Mouse (Mus musculus) hindbrain, embryonic 14.5 days (tissue): ENCODE measurements around the gene Atp6v0d1. TPM values are rescaled to one million over a fixed set of nuclear protein-coding genes. Genes with fewer than 3 reads are reported as not detected.
"Not testable (repeated sequence)": the region's sequence is repeated elsewhere in the genome, so short reads cannot be mapped to it uniquely, and the experiment has no call there.

Experiments used
- ATAC-seq: fragments of 200-750 bp; cut with Nextera tagmentation; 2 replicates; pipeline ENCODE4 v1.8.0; 2017; ENCODE audit warnings: moderate number of reproducible peaks, mild to moderate bottlenecking, moderate TSS enrichment, moderate library complexity; ENCODE audit not compliant: low FRiP score
- DNase-seq: peaks from one replicate; pipeline ENCODE4 v3.0.0-alpha.2; 2015; ENCODE audit warnings: low spot score
- H3K27ac ChIP-seq: fragments of 300-500 bp; sonication (generic); 2 replicates; pipeline ENCODE4 v1.5.1; 2014; ENCODE audit warnings: mild to moderate bottlenecking, moderate library complexity
- H3K27me3 ChIP-seq: fragments of 300-500 bp; sonication (generic); 2 replicates; pipeline ENCODE4 v1.6.1; 2014; ENCODE audit warnings: mild to moderate bottlenecking, low read length, mixed read lengths; ENCODE audit not compliant: control insufficient read depth, insufficient read depth
- H3K36me3 ChIP-seq: fragments of 300-500 bp; sonication (generic); replicated peaks from 2 replicates; pipeline ENCODE4 v1.6.1; 2014; ENCODE audit not compliant: control insufficient read depth, insufficient read depth
- H3K4me1 ChIP-seq: fragments of 300-500 bp; sonication (generic); replicated peaks from 2 replicates; pipeline ENCODE4 v1.6.1; 2014; ENCODE audit warnings: antibody characterized with exemption, low read length, mixed read lengths; ENCODE audit not compliant: control insufficient read depth, insufficient read depth
- H3K4me2 ChIP-seq: fragments of 300-500 bp; sonication (generic); replicated peaks from 2 replicates; pipeline ENCODE4 v1.6.1; 2014; ENCODE audit warnings: mild to moderate bottlenecking, moderate library complexity
- H3K4me3 ChIP-seq: fragments of 300-500 bp; sonication (generic); replicated peaks from 2 replicates; pipeline ENCODE4 v1.5.1; 2014; ENCODE audit warnings: mild to moderate bottlenecking, low read length
- H3K9ac ChIP-seq: fragments of 300-500 bp; sonication (generic); 2 replicates; pipeline ENCODE4 v1.6.1; 2014
- H3K9me3 ChIP-seq: fragments of 300-500 bp; sonication (generic); 2 replicates; pipeline ENCODE4 v1.6.1; 2016; ENCODE audit warnings: low read length; ENCODE audit not compliant: control insufficient read depth
- WGBS: fragments of 180-500 bp; shearing (Covaris S2); extraction: QIAGEN DNeasy Blood & Tissue Kit; methylation state at CpG from one replicate; pipeline ENCODE4 v1.1.7; 2014; 5-methylcytosine and 5-hydroxymethylcytosine counted together
- polyA plus RNA-seq: library from polyadenylated mRNA; unstranded; fragments of >200 nt; fragmentation: Nextera tagmentation; extraction: Ambion mirVana; gene quantifications from 2 replicates; pipeline ENCODE4 v1.2.1, GENCODE M21; 2014

Gene Atp6v0d1
- polyA plus RNA-seq, 1 experiment from 2014 or later, result 231 TPM

- Histone ChIP-seq H3K36me3 (no peaks in the 10 kb centered on the region), H3K27me3 (no peaks in the 10 kb centered on the region), H3K27ac (peak overlapping the region; percentile 87), H3K4me2 (peak overlapping the region; percentile 92), H3K9me3 (no peaks in the 10 kb centered on the region), H3K4me1 (peaks cover 19% of the 10 kb centered on the region), H3K9ac (peak overlapping the region; percentile 84), H3K4me3 (peak overlapping the region; percentile 66)
- 2% methylated on average over 30 of the region's 30 CpGs for WGBS
- DNase-seq (peak; percentile 85), ATAC-seq (peak; percentile 78)
Observed at GRCm38 (mm10) chr8:105606189-105607023, 40.6 kb upstream of the Atp6v0d1 start.

GRCm38 (mm10) chr8:105605491-105606188 is 39.8 kb upstream of the Atp6v0d1 start:
- no peaks in the 10 kb centered on the region for H3K27me3 ChIP-seq
- H3K4me2 ChIP-seq, result peak overlapping the region; percentile 92
- ATAC-seq, result peak; percentile 26
- H3K27ac ChIP-seq, result peak overlapping the region; percentile 87
- H3K36me3 ChIP-seq, result no peaks in the 10 kb centered on the region
- H3K9ac ChIP-seq, result peak overlapping the region; percentile 84
- 1% methylated on average over 35 of the region's 39 CpGs for WGBS
- H3K4me3 ChIP-seq, result peak overlapping the region; percentile 66
- H3K9me3 ChIP-seq, result no peaks in the 10 kb centered on the region
- peaks cover 19% of the 10 kb centered on the region for H3K4me1 ChIP-seq
- no peak for DNase-seq

GRCm38 (mm10) chr8:105604804-105605381 is 39.0 kb upstream of the Atp6v0d1 start, which contains the start of gene Ripor1:
Ripor1 (plus strand) TSS chr8:105605255.
- peak within 1 kb of the TSS; percentile 92 for H3K4me2 ChIP-seq
- H3K27me3 ChIP-seq, result no peaks in the 10 kb centered on the region
- WGBS, result 1% methylated on average over 34 of the region's 42 CpGs
- H3K4me1 ChIP-seq, result peaks cover 19% of the 10 kb centered on the region
- H3K36me3 ChIP-seq, result no peaks in the 10 kb centered on the region
- ATAC-seq (peak; percentile 78), DNase-seq (peak; percentile 77)
- H3K9me3 ChIP-seq, result no peaks in the 10 kb centered on the region
- H3K9ac ChIP-seq, result peak within 1 kb of the TSS; percentile 84
- peak within 1 kb of the TSS; percentile 87 for H3K27ac ChIP-seq
- peak within 1 kb of the TSS; percentile 66 for H3K4me3 ChIP-seq

- H3K9ac ChIP-seq, H3K9me3 ChIP-seq, H3K27me3 ChIP-seq, H3K36me3 ChIP-seq, H3K4me3 ChIP-seq, H3K4me2 ChIP-seq, DNase-seq, H3K27ac ChIP-seq, ATAC-seq: not testable (repeated sequence)
- H3K4me1 ChIP-seq, result peaks cover 16% of the 10 kb centered on the region
- 74% methylated on average over 3 of the region's 3 CpGs for WGBS
Observed at GRCm38 (mm10) chr8:105602540-105602939, 36.7 kb upstream of the Atp6v0d1 start.

- Histone ChIP-seq H3K36me3 (no peaks in the 10 kb centered on the region), H3K27ac (no peak overlapping the region), H3K4me3 (no peak overlapping the region), H3K4me1 (peaks cover 7% of the 10 kb centered on the region), H3K9me3 (no peaks in the 10 kb centered on the region), H3K27me3 (no peaks in the 10 kb centered on the region), H3K4me2 (no peak overlapping the region), H3K9ac (no peak overlapping the region)
- no peak for ATAC-seq
- no peak for DNase-seq
- WGBS, result 77% methylated on average over 5 of the region's 5 CpGs
Observed at GRCm38 (mm10) chr8:105601301-105601700, 35.5 kb upstream of the Atp6v0d1 start.

GRCm38 (mm10) chr8:105598777-105599176 is 32.9 kb upstream of the Atp6v0d1 start:
- DNase-seq (no peak), ATAC-seq (no peak)
- H3K4me1 ChIP-seq, result no peaks in the 10 kb centered on the region
- WGBS, result 84% methylated on average over 6 of the region's 6 CpGs
- no peaks in the 10 kb centered on the region for H3K27me3 ChIP-seq
- no peak overlapping the region for H3K4me2 ChIP-seq
- no peak overlapping the region for H3K4me3 ChIP-seq
- no peak overlapping the region for H3K9ac ChIP-seq
- H3K27ac ChIP-seq, result no peak overlapping the region
- no peaks in the 10 kb centered on the region for H3K9me3 ChIP-seq
- H3K36me3 ChIP-seq, result no peaks in the 10 kb centered on the region

GRCm38 (mm10) chr8:105596362-105597034 is 30.7 kb upstream of the Atp6v0d1 start:
- 6% methylated on average over 14 of the region's 14 CpGs for WGBS
- no peak overlapping the region for H3K9ac ChIP-seq
- H3K36me3 ChIP-seq, result no peaks in the 10 kb centered on the region
- no peaks in the 10 kb centered on the region for H3K9me3 ChIP-seq
- ATAC-seq (peak; percentile 55; the same call in 1 of the 2 replicates), DNase-seq (no peak)
- no peaks in the 10 kb centered on the region for H3K27me3 ChIP-seq
- no peak overlapping the region for H3K4me3 ChIP-seq
- H3K4me2 ChIP-seq, result peak overlapping the region; percentile 28; the same call in 1 of the 2 replicates
- H3K4me1 ChIP-seq, result no peaks in the 10 kb centered on the region
- no peak overlapping the region for H3K27ac ChIP-seq

- whole genome bisulfite sequencing, result 73% methylated on average over 18 of the region's 18 CpGs
- no peak for DNase-seq
Observed at GRCm38 (mm10) chr8:105594451-105595242, 28.8 kb upstream of the Atp6v0d1 start.

More at GRCm38 (mm10) chr8:105594451-105595242, 28.8 kb upstream of the Atp6v0d1 start:
- H3K27me3 ChIP-seq, result no peaks in the 10 kb centered on the region
- ATAC-seq, result no peak
- no peak overlapping the region for H3K27ac ChIP-seq
- no peaks in the 10 kb centered on the region for H3K36me3 ChIP-seq
- H3K4me2 ChIP-seq, result 0 out of 2 replicates have a peak overlapping the region, but pooled peaks have one; percentile 15
- no peak overlapping the region for H3K4me3 ChIP-seq
- H3K9me3 ChIP-seq, result no peaks in the 10 kb centered on the region
- H3K4me1 ChIP-seq, result no peaks in the 10 kb centered on the region
- H3K9ac ChIP-seq, result no peak overlapping the region
